Mouse (Mus musculus): ENCODE measurements at regions not wholly inside any gene's neighbourhood (a gene's known extent, or its start where the extent isn't known, plus 50 kb on each side); places are given as distances from the start of the nearest gene placed in this dataset.

DNA sequence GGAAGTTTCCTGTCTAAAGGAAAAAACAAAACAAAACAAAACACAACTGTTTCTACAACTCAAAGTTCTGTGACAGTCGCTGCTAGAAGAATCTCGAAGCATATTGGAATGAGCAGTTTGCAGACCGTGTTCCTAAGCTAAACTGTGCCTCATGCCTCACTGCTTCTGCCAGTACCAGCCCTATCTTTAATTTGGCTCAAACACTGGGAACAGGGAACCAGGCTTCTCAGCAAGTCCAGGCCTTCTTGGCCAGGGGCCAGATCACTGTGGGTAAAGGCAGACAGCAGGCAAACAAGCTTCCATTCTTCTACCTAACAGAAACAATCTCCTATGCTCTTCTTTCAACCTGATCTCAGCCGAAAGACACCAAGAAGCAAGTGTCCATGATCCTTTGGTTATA, 56.5 kb downstream of the Tmsb4x start:
- ATAC-seq = no peak

GRCm38 (mm10) chrX:167151341-167151740, 57.8 kb downstream of the Tmsb4x start:
- no peak for ATAC-seq

DNA sequence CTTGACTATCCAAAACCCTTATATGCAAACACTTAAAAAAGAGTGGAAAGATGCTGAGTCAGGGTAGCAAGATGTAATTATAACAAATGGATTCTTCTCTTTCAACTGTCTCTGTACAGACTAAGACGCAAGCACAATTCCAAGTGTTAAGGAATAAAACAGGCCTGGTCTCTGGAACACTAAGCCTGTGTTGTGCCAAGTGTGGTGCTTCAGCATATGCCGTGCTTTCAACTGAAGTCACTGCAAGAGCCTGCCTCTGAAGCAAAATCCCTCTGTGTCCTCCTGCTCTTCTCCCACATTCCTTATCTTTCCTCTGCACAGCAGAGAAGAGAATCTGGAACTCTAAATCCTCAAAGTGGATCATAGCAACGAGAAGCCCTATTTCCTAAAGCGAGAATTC, 59.7 kb downstream of the Tmsb4x start:
- ATAC-seq = no peak

- ATAC-seq = peak; percentile 66
Measured at GRCm38 (mm10) chrX:167146513-167147360, 62.4 kb downstream of the Tmsb4x start.

- ATAC-seq = peak; percentile 30
Measured at GRCm38 (mm10) chrX:167145508-167146182, 63.5 kb downstream of the Tmsb4x start.

DNA sequence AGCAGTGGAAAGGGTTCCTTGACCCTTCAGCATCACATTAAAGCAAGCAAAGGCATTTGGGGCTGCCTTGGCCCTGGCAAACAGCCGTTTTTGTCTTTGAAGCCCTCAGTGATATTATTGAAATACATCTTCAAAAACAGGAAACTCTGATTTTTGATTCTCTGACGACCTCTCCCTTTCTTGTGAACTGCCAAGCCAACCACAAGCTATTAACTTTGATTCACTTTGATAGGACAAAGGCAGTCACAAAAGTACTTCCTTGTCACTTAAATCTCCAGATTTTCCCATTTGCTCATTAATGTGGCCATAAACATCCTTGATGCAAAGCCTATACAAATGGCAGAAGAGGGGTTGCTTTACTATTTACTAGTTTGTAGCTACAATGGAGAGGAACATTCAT, 70.0 kb downstream of the Tmsb4x start:
- peak; percentile 70 for ATAC-seq

- ATAC-seq = peak; percentile 50
Measured at GRCm38 (mm10) chrX:167134250-167134649, 74.9 kb downstream of the Tmsb4x start.

DNA sequence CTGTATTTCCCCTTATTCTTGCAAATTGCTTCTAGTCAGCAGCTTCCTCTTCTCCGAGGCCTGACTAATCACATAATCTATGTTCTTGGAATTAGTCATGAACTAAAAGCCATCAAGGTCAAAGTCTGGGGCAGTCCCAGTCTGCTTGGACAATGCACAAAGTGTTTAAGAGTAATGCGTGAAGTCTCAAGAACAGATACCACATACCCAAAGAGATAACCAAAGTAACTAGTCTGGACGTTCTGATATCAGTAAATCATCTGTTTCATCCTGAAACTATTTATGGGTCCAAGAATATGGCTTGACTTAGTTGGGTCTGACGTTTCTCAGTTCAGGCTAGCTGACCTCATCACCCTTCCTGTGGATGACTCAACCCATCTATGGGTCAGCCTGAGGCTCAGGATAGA, 76.1 kb downstream of the Tmsb4x start:
- no peak for ATAC-seq

- no peak for ATAC-seq
Measured at GRCm38 (mm10) chrX:167131317-167131716, 77.8 kb downstream of the Tmsb4x start.

GRCm38 (mm10) chrX:167130601-167131000, 78.5 kb downstream of the Tmsb4x start:
- no peak for ATAC-seq

GRCm38 (mm10) chrX:167119288-167119687, 89.8 kb downstream of the Tmsb4x start:
- ATAC-seq = peak; percentile 89

- no peak for ATAC-seq
Measured at GRCm38 (mm10) chrX:167115096-167115495, 94.0 kb downstream of the Tmsb4x start.

- no peak for ATAC-seq
Measured at GRCm38 (mm10) chrX:167111059-167111871, 97.8 kb downstream of the Tmsb4x start.

DNA sequence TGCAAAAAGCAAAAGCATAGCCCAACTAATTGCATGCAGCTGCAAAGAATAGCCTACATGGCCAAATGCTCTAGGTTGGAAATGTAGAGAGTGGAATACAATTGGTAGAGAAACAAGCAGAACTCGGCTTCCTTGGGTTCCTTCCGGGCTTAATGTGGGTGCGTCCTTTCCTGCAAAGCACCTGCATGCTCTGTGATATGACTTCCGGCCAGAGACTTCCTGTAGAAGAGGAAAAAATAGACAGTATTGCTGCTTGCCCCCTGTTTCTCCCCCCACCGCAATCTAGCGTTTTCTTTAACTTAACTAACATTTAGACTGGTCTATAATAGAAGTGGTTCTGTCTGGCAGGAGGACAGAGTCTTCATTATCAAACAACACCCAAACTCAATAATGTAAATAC, 100.8 kb downstream of the Tmsb4x start:
- ATAC-seq = peak; percentile 59

GRCm38 (mm10) chrX:167107469-167107868, 101.6 kb downstream of the Tmsb4x start:
- no peak for ATAC-seq

DNA sequence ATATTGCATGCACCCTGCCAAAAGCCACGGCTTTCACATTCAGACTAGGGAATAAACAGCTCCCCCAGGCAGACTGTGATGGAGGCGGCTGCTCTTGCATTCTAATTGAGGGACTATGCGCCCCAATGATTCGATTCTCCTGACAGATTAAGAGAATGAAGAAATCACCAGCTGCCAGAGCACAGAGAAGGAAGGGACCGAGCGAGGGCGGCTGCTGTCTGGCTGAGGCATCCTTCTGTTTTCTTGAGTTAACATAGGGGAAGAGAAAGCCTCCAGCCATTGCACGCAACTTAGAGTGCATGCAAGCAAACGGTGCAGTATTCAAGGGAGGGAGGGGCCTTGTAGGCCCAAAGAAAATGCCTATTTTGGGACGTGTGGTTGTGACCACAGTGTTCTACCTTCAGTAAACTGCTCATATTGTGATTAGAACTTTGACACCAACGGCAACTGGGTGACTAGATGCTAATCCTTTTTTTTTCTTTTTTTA, 103.1 kb downstream of the Tmsb4x start:
- ATAC-seq = no peak

- no peak for ATAC-seq
Measured at GRCm38 (mm10) chrX:167105354-167105753, 103.8 kb downstream of the Tmsb4x start.

DNA sequence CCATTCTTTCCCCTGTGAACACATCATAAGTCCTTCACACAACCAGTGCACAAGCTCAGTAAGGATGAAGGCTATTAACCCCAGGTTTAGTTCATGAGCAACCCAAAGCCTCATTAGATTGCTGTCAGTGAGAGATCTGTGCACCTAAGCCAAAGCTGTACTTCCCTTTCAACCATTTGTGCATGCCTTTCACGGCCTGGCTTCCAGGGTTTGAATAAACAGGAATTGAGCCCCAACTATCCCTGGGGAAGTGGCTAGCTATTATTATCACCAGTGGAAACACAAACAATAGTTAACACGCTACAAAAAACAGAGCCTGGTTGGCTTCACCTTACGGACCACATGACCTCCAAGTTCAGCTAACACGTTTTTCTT, 104.9 kb downstream of the Tmsb4x start:
- no peak for ATAC-seq

- ATAC-seq = peak; percentile 34
Measured at GRCm38 (mm10) chrX:167103501-167104246, 105.4 kb downstream of the Tmsb4x start.

DNA sequence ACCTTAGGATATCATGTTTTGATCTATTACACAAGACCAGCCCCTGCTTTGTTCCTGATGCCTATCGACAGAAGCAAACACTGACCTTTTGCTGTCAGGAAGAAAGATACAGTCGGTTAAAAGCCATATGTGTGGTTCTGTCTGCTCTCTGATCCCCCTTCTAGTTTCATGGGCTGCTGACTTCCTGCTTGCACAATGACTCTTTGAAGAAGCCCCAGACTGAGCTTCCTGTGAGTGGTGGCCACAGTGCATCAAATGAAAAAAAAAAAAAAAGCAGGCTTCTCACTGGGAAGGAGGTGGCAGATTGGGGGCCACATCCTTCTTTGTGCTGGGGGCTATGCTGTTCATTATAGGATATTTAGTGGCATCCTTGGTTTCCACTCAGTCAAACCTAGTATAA, 107.2 kb downstream of the Tmsb4x start:
- ATAC-seq = peak; percentile 75

DNA sequence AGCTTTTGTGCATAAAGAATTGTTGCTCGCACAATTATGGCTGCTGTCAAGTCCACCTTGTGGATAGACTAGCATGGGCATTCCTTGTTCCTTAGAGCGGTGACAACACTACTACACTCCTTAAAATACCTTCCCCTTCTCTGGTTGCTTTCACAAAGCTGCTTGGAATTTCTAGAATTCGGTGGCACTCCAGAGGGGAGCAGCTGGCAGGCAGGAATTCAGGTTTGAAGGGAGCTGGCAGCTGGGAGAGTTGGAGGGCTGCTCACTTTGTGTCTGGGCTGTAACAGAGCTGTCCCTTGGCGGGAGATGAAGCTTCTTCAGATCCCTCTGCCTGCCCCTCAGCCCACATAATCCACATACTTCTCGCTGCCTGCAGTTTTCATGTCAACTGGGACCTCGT, 109.7 kb downstream of the Tmsb4x start:
- no peak for ATAC-seq

- ATAC-seq = no peak
Measured at GRCm38 (mm10) chrX:167098914-167099313, 110.2 kb downstream of the Tmsb4x start.
